Mouse (Mus musculus) gastrocnemius, adult 2 months (tissue): Measurements from ENCODE around the gene Snx33. TPM values are rescaled to one million over a fixed set of nuclear protein-coding genes. Genes with fewer than 3 reads are reported as not detected.
A peak's percentile ranks its signal among the peaks of the same experiment; 100 is the strongest.

Experiments used
- DNase-seq: peaks from one replicate; pipeline ENCODE4 v3.0.0; 2022
- H3K27ac ChIP-seq: fragments of 200-600 bp; 2 replicates; pipeline ENCODE4 v1.8.1; 2022; ENCODE audit warnings: mild to moderate bottlenecking
- H3K4me3 ChIP-seq: fragments of 200-600 bp; 2 replicates; pipeline ENCODE4 v1.8.1; 2022; ENCODE audit warnings: mild to moderate bottlenecking, moderate library complexity
- CTCF ChIP-seq: fragments of 200-600 bp; IDR thresholded peaks from 2 replicates; pipeline ENCODE4 v1.8.1; 2022; ENCODE audit warnings: antibody characterized with exemption, mild to moderate bottlenecking, moderate library complexity
- intact Hi-C: fragments of 180-260 bp; cut with DNase I; formaldehyde crosslinking; loops from one replicate; pipeline ENCODE4 v1.15.1; 2025
- total RNA-seq, 2 experiments: library from RNA; stranded (reverse); gene quantifications; 2 replicates each; pipeline ENCODE4 v1.2.3; 2021

Snx33 gene
- total RNA-seq, 2 experiments from 2014 or later = 4.3 to 4.7 TPM

- intact Hi-C loops = no loop called here
Observed at GRCm38 (mm10) chr9:56900060-56900459, 28.1 kb downstream of the Snx33 start.

GRCm38 (mm10) chr9:56899409-56899808 is 28.8 kb downstream of the Snx33 start:
- TF ChIP-seq CTCF = no peak
- intact Hi-C loops = no loop called here
- no peak overlapping the region for H3K27ac ChIP-seq

More at GRCm38 (mm10) chr9:56900060-56900459, 28.1 kb downstream of the Snx33 start:
- TF ChIP-seq CTCF = no peak
- 0 out of 2 replicates have a peak overlapping the region, but pooled peaks have one; percentile 4 for H3K27ac ChIP-seq
- no peak for DNase-seq
- no peak overlapping the region for H3K4me3 ChIP-seq

GRCm38 (mm10) chr9:56896779-56897178 is 31.4 kb downstream of the Snx33 start:
- TF ChIP-seq CTCF = no peak
- no peak overlapping the region for H3K27ac ChIP-seq
- H3K4me3 ChIP-seq = no peak overlapping the region
- intact Hi-C loops = no loop called here
- DNase-seq = no peak

More at GRCm38 (mm10) chr9:56899409-56899808, 28.8 kb downstream of the Snx33 start:
- no peak overlapping the region for H3K4me3 ChIP-seq
- no peak for DNase-seq

DNA sequence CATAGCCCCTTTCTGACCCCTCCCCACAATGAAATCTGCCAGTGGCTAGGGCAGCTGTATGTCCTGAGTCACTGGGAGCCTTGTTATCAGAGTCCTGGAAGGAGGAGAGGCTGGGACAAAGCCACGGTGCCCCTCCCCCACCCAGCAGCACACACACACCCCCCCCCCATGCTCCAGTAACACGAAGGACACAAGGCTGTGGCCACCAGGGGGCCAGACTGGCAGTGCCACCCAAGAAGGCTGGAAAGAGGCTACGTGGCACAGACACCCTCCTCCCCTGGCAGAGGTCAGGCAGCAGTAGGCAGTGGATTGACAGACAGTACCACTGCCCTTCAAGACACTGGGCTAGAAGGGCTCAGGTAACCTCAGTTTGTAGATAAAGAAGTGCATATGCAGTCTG is 34.2 kb downstream of the Snx33 start:
- Histone ChIP-seq H3K4me3 (no peak overlapping the region), H3K27ac (no peak overlapping the region)
- peak; percentile 34 for TF ChIP-seq CTCF
- DNase-seq = peak; percentile 61
- intact Hi-C loops = loop anchor here (5.0 kb wide), 2 partner anchors 33 to 328 kb away; partner anchors contain the start of gene Snx33

DNA sequence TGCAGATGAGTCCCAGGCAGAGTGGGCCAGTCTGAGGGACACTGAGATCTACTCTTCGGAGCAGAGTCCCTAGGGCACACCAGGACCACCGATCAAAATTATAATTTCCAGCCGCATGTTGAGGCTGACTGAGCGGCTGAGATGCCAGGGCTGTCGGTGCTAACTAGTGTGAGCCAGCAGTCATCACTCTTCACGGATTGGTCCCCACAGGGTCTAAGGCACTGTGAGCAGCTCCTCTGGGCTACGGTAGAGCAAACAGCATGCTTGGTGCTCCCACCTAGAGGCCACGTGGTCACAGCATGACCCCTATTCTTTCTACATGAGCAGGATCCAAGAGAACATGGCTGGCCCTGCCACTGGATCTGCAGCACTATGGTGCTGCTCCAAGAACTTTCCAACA is 34.9 kb downstream of the Snx33 start:
- H3K4me3 ChIP-seq = no peak overlapping the region
- intact Hi-C loops = loop anchor here (5.0 kb wide), 2 partner anchors 34 to 329 kb away; partner anchors contain the start of gene Snx33
- TF ChIP-seq CTCF = no peak
- H3K27ac ChIP-seq = no peak overlapping the region
- no peak for DNase-seq

DNA sequence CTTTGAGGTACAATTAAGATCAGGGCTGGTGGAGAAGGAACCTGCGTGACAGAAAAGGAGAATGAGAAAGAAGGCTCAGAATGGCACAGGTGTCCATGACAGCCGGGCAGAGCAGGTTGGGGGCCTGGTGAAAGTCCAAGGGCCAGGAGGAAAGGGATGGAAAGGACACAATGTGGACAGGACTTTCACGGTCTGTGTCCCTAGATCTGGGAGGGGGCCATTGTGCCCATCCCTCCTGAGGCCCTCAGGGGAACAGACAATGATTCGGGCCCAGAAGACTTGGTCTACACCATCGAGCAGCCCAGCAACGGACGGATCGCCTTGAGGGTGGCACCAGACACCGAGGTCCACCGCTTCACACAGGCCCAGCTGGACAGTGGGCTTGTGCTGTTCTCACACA is 36.1 kb downstream of the Snx33 start:
- intact Hi-C loops = loop anchor here (5.0 kb wide), 2 partner anchors 35 to 330 kb away; partner anchors contain the start of gene Snx33
- TF ChIP-seq CTCF = no peak
- H3K4me3 ChIP-seq = no peak overlapping the region
- DNase-seq = no peak
- no peak overlapping the region for H3K27ac ChIP-seq

GRCm38 (mm10) chr9:56891517-56892011 is 36.6 kb downstream of the Snx33 start:
- intact Hi-C loops = loop anchor here (2.0 to 5.0 kb wide), 4 partner anchors 36 to 331 kb away; partner anchors contain the start of genes Man2c1, Snupn and Snx33
- peak overlapping the region; percentile 51 for H3K27ac ChIP-seq
- peak; percentile 60 for DNase-seq
- TF ChIP-seq CTCF = peak; percentile 94; the same call in 1 of the 2 replicates
- peak overlapping the region; percentile 35; the same call in 1 of the 2 replicates for H3K4me3 ChIP-seq

GRCm38 (mm10) chr9:56890522-56891250 is 37.5 kb downstream of the Snx33 start:
- no peak for DNase-seq
- no peak overlapping the region for H3K27ac ChIP-seq
- no peak overlapping the region for H3K4me3 ChIP-seq
- TF ChIP-seq CTCF = no peak
- intact Hi-C loops = loop anchor here (2.0 to 5.0 kb wide), 4 partner anchors 37 to 332 kb away; partner anchors contain the start of genes Man2c1, Snupn and Snx33

DNA sequence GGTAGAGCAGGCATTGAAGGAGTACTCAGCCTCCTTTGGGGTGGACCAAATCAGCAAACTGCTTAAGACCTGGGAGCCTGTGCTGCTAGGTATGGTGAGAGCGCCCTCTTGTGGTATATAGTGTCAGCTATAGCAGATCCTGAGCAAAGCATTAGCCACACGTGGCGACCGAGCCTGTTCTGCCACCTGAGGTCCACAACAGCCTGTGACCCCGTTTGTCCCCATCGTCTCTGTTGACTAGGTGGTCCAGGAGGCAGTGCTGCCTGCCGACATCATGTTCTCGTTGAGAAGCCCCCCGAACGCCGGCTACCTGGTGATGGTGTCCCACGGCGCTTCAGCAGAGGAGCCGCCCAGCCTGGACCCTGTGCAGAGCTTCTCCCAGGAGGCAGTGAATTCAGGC is 38.4 kb downstream of the Snx33 start:
- TF ChIP-seq CTCF = peak; percentile 92
- no peak overlapping the region for H3K27ac ChIP-seq
- no peak overlapping the region for H3K4me3 ChIP-seq
- DNase-seq = peak; percentile 76
- intact Hi-C loops = loop anchor here (1.0 to 5.0 kb wide), 5 partner anchors 37 to 332 kb away; partner anchors contain the start of genes Man2c1, Snupn and Snx33

DNA sequence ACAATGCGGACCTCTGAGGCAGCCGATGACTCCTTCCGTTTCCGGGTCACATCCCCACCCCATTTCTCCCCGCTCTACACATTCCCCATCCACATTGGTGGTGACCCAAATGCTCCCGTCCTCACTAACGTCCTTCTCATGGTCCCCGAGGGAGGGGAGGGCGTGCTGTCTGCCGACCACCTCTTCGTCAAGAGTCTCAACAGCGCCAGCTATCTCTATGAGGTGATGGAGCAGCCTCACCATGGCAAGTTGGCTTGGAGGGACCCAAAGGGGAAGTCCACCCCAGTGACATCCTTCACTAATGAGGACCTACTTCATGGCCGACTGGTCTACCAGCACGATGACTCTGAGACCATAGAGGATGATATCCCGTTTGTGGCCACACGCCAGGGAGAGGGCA is 40.6 kb downstream of the Snx33 start:
- Histone ChIP-seq H3K27ac (no peak overlapping the region), H3K4me3 (no peak overlapping the region)
- no peak for TF ChIP-seq CTCF
- intact Hi-C loops = no loop called here
- no peak for DNase-seq

GRCm38 (mm10) chr9:56886601-56887000 is 41.6 kb downstream of the Snx33 start:
- intact Hi-C loops = no loop called here
- Histone ChIP-seq H3K4me3 (no peak overlapping the region), H3K27ac (no peak overlapping the region)
- DNase-seq = no peak
- no peak for TF ChIP-seq CTCF

- Histone ChIP-seq H3K27ac (no peak overlapping the region), H3K4me3 (no peak overlapping the region)
- intact Hi-C loops = no loop called here
- TF ChIP-seq CTCF = peak; percentile 43
- no peak for DNase-seq
Observed at GRCm38 (mm10) chr9:56886113-56886512, 42.1 kb downstream of the Snx33 start.

GRCm38 (mm10) chr9:56884328-56884727 is 43.8 kb downstream of the Snx33 start:
- TF ChIP-seq CTCF = no peak
- intact Hi-C loops = no loop called here
- Histone ChIP-seq H3K27ac (no peak overlapping the region), H3K4me3 (no peak overlapping the region)
- no peak for DNase-seq
